Mouse (Mus musculus): ENCODE measurements around the gene Galr2. TPM values are rescaled to one million over a fixed set of nuclear protein-coding genes. Genes with fewer than 3 reads are reported as not detected.

Galr2 gene
- polyA plus RNA-seq, 1 experiment: 0.85 TPM

GRCm38 (mm10) chr11:116298221-116298620 is 17.5 kb downstream of the Galr2 start:
- Histone ChIP-seq H3ac (ENCODE audit: control insufficient read depth, insufficient read length, low read depth) (no peak overlapping the region), H3K79me3 (ENCODE audit: low read depth) (no peaks in the 10 kb centered on the region), H3K79me2 (ENCODE audit: control insufficient read depth, insufficient read depth) (no peaks in the 10 kb centered on the region), H3K27me3 (ENCODE audit: control insufficient read depth, insufficient read depth, insufficient read length) (no peaks in the 10 kb centered on the region), H3K4me3 (ENCODE audit: insufficient read depth, poor library complexity, severe bottlenecking) (no peak overlapping the region), H3K36me3 (ENCODE audit: control insufficient read depth, insufficient read depth) (peaks cover 23% of the 10 kb centered on the region)
- no peak for TF ChIP-seq MYOG (IDR thresholded peaks at IDR 0.05; ENCODE audit: control insufficient read depth, extremely low read depth, insufficient read length)
- no peak for TF ChIP-seq FOSL1 (IDR thresholded peaks at IDR 0.05; ENCODE audit: insufficient read depth, low read length, poor library complexity, severe bottlenecking)
- TF ChIP-seq MAX (IDR thresholded peaks at IDR 0.05): no peak
- no peak for TF ChIP-seq CTCF (IDR thresholded peaks at IDR 0.05; ENCODE audit: control insufficient read depth, insufficient read depth, insufficient read length)
- TF ChIP-seq USF1 (IDR thresholded peaks at IDR 0.05; ENCODE audit: low read depth): no peak
- no peak for TF ChIP-seq MYOD1 (IDR thresholded peaks at IDR 0.05; ENCODE audit: control insufficient read depth, insufficient read length, low read depth)
- TF ChIP-seq CEBPB (IDR thresholded peaks at IDR 0.05; ENCODE audit: low read depth): no peak

- Histone ChIP-seq H3K79me2 (ENCODE audit: control insufficient read depth, insufficient read depth) (no peaks in the 10 kb centered on the region), H3K36me3 (ENCODE audit: control insufficient read depth, insufficient read depth) (peaks cover 27% of the 10 kb centered on the region), H3K27me3 (ENCODE audit: control insufficient read depth, insufficient read depth, insufficient read length) (no peaks in the 10 kb centered on the region), H3K4me3 (ENCODE audit: insufficient read depth, poor library complexity, severe bottlenecking) (no peak overlapping the region), H3ac (ENCODE audit: control insufficient read depth, insufficient read length, low read depth) (no peak overlapping the region), H3K79me3 (ENCODE audit: low read depth) (no peaks in the 10 kb centered on the region)
- TF ChIP-seq CTCF (IDR thresholded peaks at IDR 0.05; ENCODE audit: control insufficient read depth, insufficient read depth, insufficient read length): no peak
- TF ChIP-seq USF1 (IDR thresholded peaks at IDR 0.05; ENCODE audit: low read depth): no peak
Observed at GRCm38 (mm10) chr11:116298621-116299020, 17.9 kb downstream of the Galr2 start.

DNA sequence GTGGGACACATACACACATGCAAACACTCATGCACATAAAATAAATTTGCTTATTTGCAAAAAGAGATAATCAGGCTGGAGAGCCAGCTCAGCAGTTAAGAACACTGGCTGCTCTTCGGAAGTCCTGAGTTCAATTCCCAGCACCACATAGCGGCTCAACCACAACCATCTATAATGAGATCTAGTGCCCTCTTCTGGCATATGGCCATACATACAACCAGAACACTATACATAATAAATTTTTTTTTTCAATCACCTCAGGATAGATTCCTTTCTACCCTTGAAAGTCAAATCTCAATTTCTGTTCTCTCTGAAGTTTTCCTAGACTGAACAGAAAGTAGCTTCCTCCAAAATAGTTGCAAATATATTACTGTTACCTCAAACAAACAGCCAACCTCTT is 24.7 kb downstream of the Galr2 start:
- Histone ChIP-seq H3K27me3 (ENCODE audit: control insufficient read depth, insufficient read depth, insufficient read length) (no peaks in the 10 kb centered on the region), H3K4me3 (ENCODE audit: insufficient read depth, poor library complexity, severe bottlenecking) (peak overlapping the region; percentile 94), H3K79me3 (ENCODE audit: low read depth) (peaks cover 8% of the 10 kb centered on the region)

DNA sequence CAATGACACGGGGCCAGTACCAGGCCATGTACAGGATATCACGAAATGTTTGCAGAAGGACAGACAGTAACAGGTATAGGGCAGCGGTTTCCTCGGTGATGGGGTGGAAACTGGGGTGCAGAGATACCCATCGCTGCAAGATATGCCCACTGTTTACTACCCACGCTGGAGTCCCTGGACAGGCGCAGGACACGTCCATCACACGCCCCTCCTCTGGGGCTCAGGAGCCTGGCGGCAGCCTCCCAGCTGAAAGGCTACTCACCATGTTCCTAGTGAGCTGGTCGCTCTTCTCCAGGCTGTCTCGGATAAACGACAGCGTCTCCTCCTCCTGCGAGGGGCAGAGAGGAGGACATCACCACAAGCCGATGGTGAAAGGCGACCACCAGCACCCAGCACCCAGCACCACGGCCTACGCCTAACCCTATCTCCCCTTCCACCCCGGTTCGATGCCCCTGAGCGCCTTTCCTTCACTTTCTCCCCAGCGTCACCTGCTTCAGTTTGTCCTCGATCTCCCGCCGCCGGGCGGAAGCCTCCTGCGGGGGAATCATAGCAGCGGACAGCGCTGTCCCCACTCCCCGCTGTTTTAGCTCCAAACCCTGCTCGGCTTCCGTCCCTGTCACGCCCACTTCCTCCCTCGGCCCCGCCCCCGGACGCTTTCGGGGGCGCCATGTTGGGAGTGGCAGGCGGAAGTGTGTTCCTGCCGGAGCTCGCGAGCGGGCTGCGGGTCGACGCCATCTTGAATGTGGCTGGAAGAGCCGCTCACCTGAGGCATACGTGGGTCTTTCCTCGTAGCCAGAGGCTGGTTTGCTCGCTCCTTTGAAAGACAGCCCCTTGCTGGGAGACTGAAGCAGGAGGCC is 25.6 kb downstream of the Galr2 start:
- Histone ChIP-seq H3ac (ENCODE audit: control insufficient read depth, insufficient read length, low read depth) (peak overlapping the region; percentile 87), H3K79me2 (ENCODE audit: control insufficient read depth, insufficient read depth) (peaks cover 20% of the 10 kb centered on the region), H3K79me3 (ENCODE audit: low read depth) (peaks cover 8% of the 10 kb centered on the region), H3K4me3 (ENCODE audit: insufficient read depth, poor library complexity, severe bottlenecking) (peak overlapping the region; percentile 94), H3K36me3 (ENCODE audit: control insufficient read depth, insufficient read depth) (peaks cover 37% of the 10 kb centered on the region), H3K27me3 (ENCODE audit: control insufficient read depth, insufficient read depth, insufficient read length) (no peaks in the 10 kb centered on the region)
- TF ChIP-seq MAX (IDR thresholded peaks at IDR 0.05): peak; percentile 81
- no peak for TF ChIP-seq FOSL1 (IDR thresholded peaks at IDR 0.05; ENCODE audit: insufficient read depth, low read length, poor library complexity, severe bottlenecking)
- TF ChIP-seq MYOD1 (IDR thresholded peaks at IDR 0.05; ENCODE audit: control insufficient read depth, insufficient read length, low read depth): no peak

More for the DNA sequence above, 24.7 kb downstream of the Galr2 start:
- H3K79me2 ChIP-seq (ENCODE audit: control insufficient read depth, insufficient read depth): peaks cover 20% of the 10 kb centered on the region
- no peak overlapping the region for H3ac ChIP-seq (ENCODE audit: control insufficient read depth, insufficient read length, low read depth)
- peaks cover 40% of the 10 kb centered on the region for H3K36me3 ChIP-seq (ENCODE audit: control insufficient read depth, insufficient read depth)
- TF ChIP-seq MYOD1 (IDR thresholded peaks at IDR 0.05; ENCODE audit: control insufficient read depth, insufficient read length, low read depth) (no peak), MAX (IDR thresholded peaks at IDR 0.05) (no peak), FOSL1 (IDR thresholded peaks at IDR 0.05; ENCODE audit: insufficient read depth, low read length, poor library complexity, severe bottlenecking) (no peak), CEBPB (IDR thresholded peaks at IDR 0.05; ENCODE audit: low read depth) (no peak), CTCF (IDR thresholded peaks at IDR 0.05; ENCODE audit: control insufficient read depth, insufficient read depth, insufficient read length) (no peak)

DNA sequence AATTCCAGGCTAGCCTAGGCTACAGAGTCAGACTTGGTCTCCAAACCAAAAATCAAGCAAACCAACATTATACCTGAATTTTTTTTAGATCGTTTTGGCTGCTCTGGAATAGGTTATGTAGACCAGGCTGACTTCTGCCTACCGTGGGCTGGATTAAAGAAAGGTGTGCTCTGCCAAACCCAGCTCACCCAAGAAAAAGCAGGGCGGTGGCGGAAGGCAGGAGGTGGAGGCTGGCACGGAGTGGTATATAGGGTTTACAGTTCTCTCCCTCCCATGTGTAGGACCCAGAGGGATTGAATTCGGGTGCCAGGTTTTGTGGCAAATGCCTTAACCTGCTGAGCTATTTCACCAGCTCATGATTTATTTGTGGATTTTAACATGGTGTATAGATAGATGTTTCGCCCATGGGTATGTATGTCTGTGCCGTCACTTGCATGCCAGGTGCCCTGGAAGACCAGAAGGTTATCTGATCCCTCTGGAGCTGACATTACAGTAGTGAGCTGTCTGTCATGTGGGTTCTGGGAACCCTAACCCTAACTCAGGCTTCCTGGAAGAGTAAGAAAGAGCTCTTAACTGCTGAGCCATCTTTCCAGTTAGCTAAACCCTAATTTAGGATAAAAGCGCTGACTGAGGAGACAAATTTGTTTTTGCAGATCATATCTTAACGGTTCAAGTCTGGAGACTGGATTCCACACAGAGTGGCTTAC is 26.4 kb downstream of the Galr2 start, which contains the start of gene Exoc7:
Gene Exoc7 (minus strand): TSS at position 215 of the 707 bp plus-strand sequence.
- Histone ChIP-seq H3K79me3 (ENCODE audit: low read depth) (peaks cover 8% of the 10 kb centered on the region), H3K79me2 (ENCODE audit: control insufficient read depth, insufficient read depth) (peaks cover 20% of the 10 kb centered on the region), H3K27me3 (ENCODE audit: control insufficient read depth, insufficient read depth, insufficient read length) (no peaks in the 10 kb centered on the region), H3ac (ENCODE audit: control insufficient read depth, insufficient read length, low read depth) (peak within 1 kb of the TSS; percentile 87), H3K4me3 (ENCODE audit: insufficient read depth, poor library complexity, severe bottlenecking) (peak within 1 kb of the TSS; percentile 94), H3K36me3 (ENCODE audit: control insufficient read depth, insufficient read depth) (peaks cover 30% of the 10 kb centered on the region)
- TF ChIP-seq MYOD1 (IDR thresholded peaks at IDR 0.05; ENCODE audit: control insufficient read depth, insufficient read length, low read depth): no peak
